Mouse (Mus musculus) CH12.LX (cell line): ENCODE results near the gene Irak3.

Experiments used
- CHD1 ChIP-seq: IDR thresholded peaks from 2 replicates; pipeline ENCODE4 v1.6.1; 2012; ENCODE audit warnings: low read depth, low read length, improper control_type of control experiment, inconsistent platforms
- CHD2 ChIP-seq: IDR thresholded peaks from 2 replicates; pipeline ENCODE4 v1.6.1; 2011; ENCODE audit warnings: low read length, improper control_type of control experiment
- CTCF ChIP-seq, 2 experiments: IDR thresholded peaks in 1 of 2; conservative IDR thresholded peaks in 1 of 2; 2 replicates each; pipeline ENCODE4 v1.5.1; 2011 to 2012; ENCODE audit warnings: low read depth in 2 of 2, low read length in 2 of 2, improper control_type of control experiment in 1 of 2, inconsistent platforms in 1 of 2, mild to moderate bottlenecking in 1 of 2, moderate library complexity in 1 of 2
- EP300 ChIP-seq: IDR thresholded peaks from 2 replicates; pipeline ENCODE4 v1.6.1; 2011; ENCODE audit warnings: low read length, improper control_type of control experiment
- ETS1 ChIP-seq: conservative IDR thresholded peaks from 2 replicates; pipeline ENCODE4 v1.6.1; 2012; ENCODE audit warnings: low read depth, mild to moderate bottlenecking, inconsistent platforms, low read length, improper control_type of control experiment, moderate library complexity
- MAFK ChIP-seq: IDR thresholded peaks from 2 replicates; pipeline ENCODE4 v1.6.1; 2011; ENCODE audit warnings: low read length, improper control_type of control experiment; ENCODE audit not compliant: insufficient replicate concordance
- MXI1 ChIP-seq: IDR thresholded peaks from 2 replicates; pipeline ENCODE4 v1.6.1; 2011; ENCODE audit warnings: mild to moderate bottlenecking, low read depth, low read length, improper control_type of control experiment
- NELFE ChIP-seq: IDR thresholded peaks from 2 replicates; pipeline ENCODE4 v1.6.1; 2011; ENCODE audit warnings: low read depth, low read length, improper control_type of control experiment
- TBP ChIP-seq: conservative IDR thresholded peaks from 2 replicates; pipeline ENCODE4 v1.6.1; 2011; ENCODE audit warnings: low read depth, low read length, improper control_type of control experiment
- ZKSCAN1 ChIP-seq: IDR thresholded peaks from 2 replicates; pipeline ENCODE4 v1.6.1; 2012; ENCODE audit warnings: low read depth, inconsistent platforms, low read length, improper control_type of control experiment, borderline replicate concordance

GRCm38 (mm10) chr10:120168070-120168469, 33.9 kb downstream of the Irak3 start:
- no peak for TF ChIP-seq CTCF (conservative IDR thresholded peaks at IDR 0.05 in 1 of 2, IDR thresholded peaks at IDR 0.05 in 1 of 2; ENCODE audit: low read depth in 2 of 2, low read length in 2 of 2)
- no peak for TF ChIP-seq EP300
- TF ChIP-seq TBP = no peak
- no peak for TF ChIP-seq ETS1
- TF ChIP-seq ZKSCAN1 = no peak
- no peak for TF ChIP-seq MXI1
- no peak for TF ChIP-seq CHD1
- TF ChIP-seq MAFK = no peak
- no peak for TF ChIP-seq CHD2
- no peak for TF ChIP-seq NELFE
